Mouse (Mus musculus) right cerebral cortex, adult 2 months (tissue): ENCODE data around the gene Slitrk1.
A peak's percentile ranks its signal among the peaks of the same experiment; 100 is the strongest.

Experiments used
- DNase-seq, 2 experiments: peaks; one replicate each; pipeline ENCODE4 v3.0.0; 2021 to 2022; ENCODE audit warnings: low spot score in 2 of 2

Slitrk1 gene

GRCm38 (mm10) chr14:108913714-108914263 lies at the start of gene Slitrk1:
Gene Slitrk1 (minus strand): TSS chr14:108914158.
- peak; percentile 65 to 71 for DNase-seq

DNA sequence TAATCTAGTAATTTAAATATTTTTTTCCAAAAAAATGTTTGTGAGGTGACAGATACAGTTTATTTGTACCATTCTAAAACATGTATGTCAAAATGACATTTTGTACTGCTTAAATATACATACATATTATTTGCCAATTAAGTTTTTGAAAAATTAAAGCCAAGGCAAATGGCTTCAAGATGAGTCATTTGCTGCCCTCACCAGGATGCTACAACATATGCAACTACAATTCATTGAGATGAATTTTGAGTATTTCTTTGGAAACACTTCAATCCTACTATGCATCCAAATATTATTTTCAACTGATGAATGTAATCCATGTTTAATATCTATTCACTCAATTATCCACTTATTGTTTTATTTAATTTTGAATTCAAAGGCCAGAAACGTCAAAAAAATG lies 21.8 kb upstream of the Slitrk1 start:
- DNase-seq, result no peak

DNA sequence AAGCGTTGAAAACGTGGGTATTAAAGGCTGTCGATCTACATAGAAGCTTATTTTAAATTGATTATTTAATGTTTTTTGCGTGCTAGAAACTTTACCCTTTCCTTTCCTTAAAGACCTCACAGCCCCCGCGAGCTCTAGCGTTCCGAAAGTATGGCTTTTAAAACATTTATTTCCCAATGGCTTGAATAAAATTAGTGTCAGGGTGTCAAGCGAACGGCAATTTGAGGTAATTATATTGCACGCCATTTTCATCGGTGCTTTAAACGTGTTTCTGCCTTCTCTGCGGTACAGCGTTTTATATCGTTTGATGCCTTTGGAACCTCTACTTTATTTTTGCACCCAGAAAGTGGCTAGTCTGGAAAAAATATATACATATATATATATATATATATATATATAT lies 378 bp upstream of the Slitrk1 start:
- DNase-seq, result peak; percentile 24 to 25

DNA sequence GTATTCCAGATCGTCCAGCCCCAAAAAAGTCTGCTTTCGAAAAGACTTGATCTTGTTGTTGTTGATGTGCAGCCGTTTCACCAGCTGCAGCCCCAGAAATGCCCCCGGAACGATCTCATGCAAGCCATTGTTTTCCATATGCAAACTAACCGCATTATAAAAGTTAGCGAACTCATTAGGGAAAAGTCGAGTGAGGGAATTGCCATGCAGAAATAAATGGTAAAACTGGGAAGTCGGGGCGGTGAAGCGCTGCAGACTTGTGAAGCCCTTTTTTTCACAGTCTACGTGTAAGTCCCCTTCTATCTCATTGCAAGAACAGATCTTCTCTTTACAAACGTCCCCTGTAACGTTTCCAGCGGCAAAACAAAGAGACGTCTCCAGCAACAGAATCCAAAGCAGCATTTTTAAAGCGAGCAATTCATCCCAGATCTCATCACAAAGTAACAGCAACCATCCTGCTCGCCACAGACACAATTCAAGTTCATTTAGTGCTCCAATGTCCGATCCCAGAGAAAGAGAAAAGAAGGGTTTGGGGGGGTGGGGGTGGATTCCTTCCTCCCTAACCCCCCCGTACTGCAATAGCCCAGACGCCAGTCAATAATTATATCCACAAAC lies 975 bp downstream of the Slitrk1 start:
- peak; percentile 37 to 45 for DNase-seq

- peak; percentile 66 to 68 for DNase-seq
Observed at GRCm38 (mm10) chr14:108912021-108912875, 1.7 kb downstream of the Slitrk1 start.

GRCm38 (mm10) chr14:108911138-108911841 lies 2.7 kb downstream of the Slitrk1 start:
- peak; percentile 80 to 84 for DNase-seq

DNA sequence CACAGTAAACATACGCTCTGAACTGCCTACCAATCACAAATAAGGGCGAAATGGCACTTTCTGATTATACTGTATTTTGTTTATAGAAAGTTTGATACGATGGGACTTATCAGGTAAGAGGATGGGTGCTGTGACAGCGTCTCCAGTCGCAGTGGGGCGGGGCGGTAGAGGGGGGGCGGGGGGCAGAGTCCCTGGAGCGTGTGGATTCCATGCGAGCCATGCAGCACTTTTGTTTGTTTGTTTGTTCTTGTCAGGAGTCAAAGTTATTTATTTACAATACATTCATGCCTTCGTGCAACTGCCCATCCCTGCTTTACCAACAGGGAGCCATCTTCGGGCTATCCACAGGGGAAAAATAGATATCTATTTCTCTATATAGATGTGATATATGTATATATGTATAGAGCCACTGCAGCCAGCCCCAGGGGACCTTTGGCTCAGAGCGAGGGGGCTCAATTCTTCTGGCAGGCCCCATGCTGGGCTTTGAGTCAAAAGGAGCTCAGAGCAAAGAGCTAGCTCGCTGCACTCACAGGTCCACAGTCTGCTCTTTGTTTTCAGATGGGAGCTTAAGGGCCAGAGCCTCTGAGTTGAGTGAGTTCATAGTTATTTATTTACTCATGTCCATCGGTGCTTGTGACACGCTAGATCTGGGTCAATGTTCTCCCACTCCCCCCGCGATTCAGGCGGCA lies 3.4 kb downstream of the Slitrk1 start:
- DNase-seq, result peak; percentile 24 to 33

GRCm38 (mm10) chr14:108909336-108909953 lies 4.5 kb downstream of the Slitrk1 start:
- peak in 1 of 2 experiments; percentile 20 for DNase-seq

GRCm38 (mm10) chr14:108898601-108899000 lies 15.4 kb downstream of the Slitrk1 start:
- no peak for DNase-seq

DNA sequence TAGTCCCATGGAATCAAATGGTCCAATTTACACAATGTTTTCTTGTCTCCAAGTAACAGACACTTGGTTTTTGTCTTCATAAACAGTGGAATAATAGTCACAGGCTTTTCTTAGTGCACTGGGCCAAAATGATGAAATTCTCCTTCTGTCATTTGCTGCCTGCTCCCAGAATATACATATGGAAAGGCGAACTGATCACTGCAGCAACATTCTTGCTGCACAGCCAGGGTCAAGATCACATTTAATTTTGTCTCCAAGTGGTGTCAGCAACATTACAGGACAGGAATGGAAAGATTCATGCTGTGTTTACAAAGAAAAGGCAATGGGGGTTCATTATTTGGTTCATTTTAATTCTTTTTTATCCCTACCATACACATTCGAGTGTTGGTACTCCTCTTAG lies 18.5 kb downstream of the Slitrk1 start:
- DNase-seq, result no peak

DNA sequence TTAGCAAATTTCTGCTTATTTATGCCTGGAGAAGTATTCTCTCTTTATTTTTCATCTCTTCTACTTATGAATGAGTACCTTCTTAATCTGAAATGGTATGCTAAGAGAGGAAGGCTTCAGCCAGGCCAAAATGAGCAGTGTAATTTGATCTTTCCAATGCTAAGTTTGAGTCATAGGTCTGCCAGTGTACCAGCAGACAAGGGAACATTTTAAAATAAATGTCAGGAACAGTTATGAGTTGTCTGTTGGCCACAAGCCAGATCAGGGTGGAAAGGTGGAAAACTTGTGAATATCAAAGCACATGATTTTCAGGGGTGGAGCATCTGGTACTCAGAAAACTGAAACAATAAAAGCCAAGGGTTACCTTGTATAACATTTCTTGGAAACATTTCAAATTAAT lies 46.1 kb downstream of the Slitrk1 start:
- DNase-seq, result no peak

DNA sequence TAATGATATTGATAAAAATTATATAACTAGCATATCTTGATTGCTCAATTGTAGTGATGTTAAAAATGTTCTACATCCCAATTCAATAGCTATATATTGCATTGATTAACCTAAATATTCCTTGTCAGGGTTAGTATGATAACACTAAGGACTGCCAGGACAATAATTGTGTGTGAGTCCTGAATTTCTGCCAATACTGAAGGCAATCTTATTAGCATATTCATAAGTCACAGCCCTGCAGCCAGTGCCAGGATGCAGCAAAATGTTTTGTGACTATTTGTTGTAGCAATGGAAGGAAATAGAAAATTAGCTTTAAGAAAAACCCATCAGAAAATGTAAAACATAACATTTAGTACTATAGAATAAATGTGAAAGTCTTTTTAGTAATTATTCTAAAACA lies 49.3 kb downstream of the Slitrk1 start:
- DNase-seq, result no peak

DNA sequence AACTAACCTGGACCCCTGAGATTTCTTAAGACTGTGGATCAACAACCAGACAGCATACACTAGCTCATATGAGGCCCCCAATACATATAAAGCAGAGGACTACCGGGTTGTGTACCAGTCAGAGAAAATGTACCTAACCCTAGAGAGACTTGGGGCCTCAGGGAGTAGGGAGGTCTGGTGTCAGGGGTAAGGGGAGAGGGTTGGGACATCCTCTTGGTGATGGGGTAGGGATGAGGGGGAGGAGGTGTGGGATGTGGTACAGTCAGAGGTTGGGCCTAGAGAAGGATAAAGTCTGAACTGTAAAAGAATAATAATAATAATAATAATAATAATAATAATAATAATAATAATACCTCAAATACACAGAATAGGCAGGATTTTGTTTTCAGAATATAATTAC lies 54.6 kb downstream of the Slitrk1 start:
- DNase-seq, result no peak
